Comparison of ENCODE assay signal across 12 mouse cellular contexts in the genomic region with DNA sequence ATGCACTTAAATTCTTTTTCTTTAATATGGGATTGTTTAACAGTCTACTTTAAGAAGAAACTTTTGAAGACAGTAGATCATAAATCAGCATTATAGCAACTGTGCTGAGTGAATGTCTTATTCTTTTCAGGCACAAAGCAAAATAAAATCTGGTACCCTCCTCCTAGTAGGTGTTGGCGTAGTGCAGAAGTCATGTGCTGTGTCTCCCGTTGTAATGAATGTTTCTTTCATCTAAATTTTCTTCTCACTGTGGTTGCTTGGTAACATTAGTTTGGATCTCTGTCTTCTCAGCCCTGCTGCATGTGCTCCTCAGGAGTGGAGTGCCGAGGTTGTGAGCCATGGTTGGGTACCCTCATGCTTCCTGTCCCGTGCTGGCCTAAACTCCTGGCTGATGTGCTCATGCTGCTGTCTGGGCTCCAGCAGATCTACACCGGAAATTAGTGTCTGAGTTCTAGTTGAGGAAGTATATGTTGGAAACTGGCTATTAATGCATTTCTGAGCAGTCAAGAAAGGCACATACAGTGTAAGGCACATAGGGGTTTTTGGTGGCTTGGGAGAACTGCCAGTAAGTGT.
DNase-seq lines count a peak whose midpoint lies in the region; ATAC-seq lines count a peak whose summit lies in the region.
"Had no signal": no experiment of that assay in that cellular context is flagged by ENCODE, and none has a peak within 500 bp of the region (broad histone marks: within the 10 kb centered on the region; RNA-seq: fewer than 3 reads in every experiment).

No protein-coding gene starts in this region.

- no peak overlapping the region for H3K4me3 ChIP-seq in heart, embryonic 14.5 days (ENCODE audit: control insufficient read depth in 1 of 2, insufficient read depth in 1 of 2, low read depth in 1 of 2, low read length in 2 of 2)
- H3K4me3 ChIP-seq in liver, embryonic 16.5 days (ENCODE audit: low read depth, low read length): no peak overlapping the region
- H3K4me3 ChIP-seq in liver, embryonic 11.5 days (ENCODE audit: low read depth, low read length): no peak overlapping the region
- no peak overlapping the region for H3K4me3 ChIP-seq in brown adipose tissue, adult 24 weeks (ENCODE audit: insufficient read depth, low read depth, low read length)

- no peak for DNase-seq in heart, postnatal 25 days (ENCODE audit: low spot score)
- no peak for DNase-seq in liver, embryonic 11.5 days (ENCODE audit: low spot score)
- DNase-seq in lung, postnatal 4 days: peak; percentile 38 to 66
- no peak for DNase-seq in ovary, postnatal 36 days (ENCODE audit: low spot score)
- no peak for DNase-seq in right cerebral cortex, adult 2 months (ENCODE audit: low spot score in 2 of 2)
- DNase-seq: cerebellum, adult 8-10 months; kidney, postnatal 25 days; right cerebral cortex, postnatal 25 days had no signal

- 51% methylated on average over 5 of the region's 5 CpGs for WGBS in heart, embryonic 14.5 days
- WGBS in liver, embryonic 16.5 days (ENCODE audit: insufficient replicate concordance): 54% methylated on average over 5 of the region's 5 CpGs
- 70% methylated on average over 5 of the region's 5 CpGs for WGBS in liver, embryonic 11.5 days

- H3K9ac ChIP-seq in heart, embryonic 14.5 days (ENCODE audit: low read length): peak overlapping the region; percentile 14; the same call in 1 of the 2 replicates
- H3K9ac ChIP-seq in liver, embryonic 16.5 days (ENCODE audit: low read depth, low read length): no peak overlapping the region
- no peak overlapping the region for H3K9ac ChIP-seq in liver, embryonic 11.5 days (ENCODE audit: low read depth, low read length)

- peak overlapping the region; percentile 21 to 72 for H3K27ac ChIP-seq in heart, embryonic 14.5 days (replicated peaks in 1 of 2; ENCODE audit: control insufficient read depth in 1 of 2, insufficient read depth in 1 of 2, low read depth in 2 of 2, low read length in 2 of 2)
- no peak overlapping the region for H3K27ac ChIP-seq in liver, embryonic 16.5 days (ENCODE audit: low read length)
- no peak overlapping the region for H3K27ac ChIP-seq in liver, embryonic 11.5 days (ENCODE audit: low read depth, low read length)
- 0 out of 2 replicates have a peak overlapping the region, but pooled peaks have one; percentile 2 for H3K27ac ChIP-seq in brown adipose tissue, adult 24 weeks (replicated peaks; ENCODE audit: low read depth, low read length)

- no peaks in the 10 kb centered on the region for H3K27me3 ChIP-seq in heart, embryonic 14.5 days (ENCODE audit: control insufficient read depth, insufficient read depth, low read length)
- no peaks in the 10 kb centered on the region for H3K27me3 ChIP-seq in liver, embryonic 16.5 days (ENCODE audit: control insufficient read depth, insufficient read depth, low read depth, low read length)
- H3K27me3 ChIP-seq in liver, embryonic 11.5 days (replicated peaks; ENCODE audit: control insufficient read depth, insufficient read depth, low read length): no peaks in the 10 kb centered on the region
- H3K27me3 ChIP-seq: megakaryocyte, embryonic 14.5 days had no signal

- no peak for ATAC-seq in heart, embryonic 14.5 days (ENCODE audit: insufficient number of reproducible peaks, insufficient read depth, low FRiP score, low read depth)
- ATAC-seq in liver, embryonic 16.5 days (ENCODE audit: low read depth): peak; percentile 24; the same call in 1 of the 2 replicates
- ATAC-seq in liver, embryonic 11.5 days (replicated peaks; ENCODE audit: low FRiP score): no peak; the same call in 1 of the 2 replicates

- peaks cover 22% of the 10 kb centered on the region for H3K36me3 ChIP-seq in heart, embryonic 14.5 days (ENCODE audit: control insufficient read depth, insufficient read depth, low read length)
- no peaks in the 10 kb centered on the region for H3K36me3 ChIP-seq in liver, embryonic 16.5 days (ENCODE audit: control insufficient read depth, insufficient read depth)
- peaks cover 4% of the 10 kb centered on the region; the same call in 1 of the 2 replicates for H3K36me3 ChIP-seq in liver, embryonic 11.5 days (ENCODE audit: control insufficient read depth, insufficient read depth, low read length)

- intact Hi-C loops in heart, postnatal 25 days (cut with DNase I): no loop called here

- H3K4me2 ChIP-seq in heart, embryonic 14.5 days (ENCODE audit: low read length): no peak overlapping the region
- H3K4me2 ChIP-seq in liver, embryonic 16.5 days (ENCODE audit: low read depth, low read length): no peak overlapping the region
- H3K4me2 ChIP-seq in liver, embryonic 11.5 days: no peak overlapping the region

- no peaks in the 10 kb centered on the region for H3K9me3 ChIP-seq in heart, embryonic 14.5 days (ENCODE audit: control insufficient read depth, low read length)
- H3K9me3 ChIP-seq in liver, embryonic 16.5 days (replicated peaks; ENCODE audit: control insufficient read depth, low read length): no peaks in the 10 kb centered on the region
- H3K9me3 ChIP-seq in liver, embryonic 11.5 days (ENCODE audit: control insufficient read depth, low read length): no peaks in the 10 kb centered on the region
- H3K9me3 ChIP-seq: megakaryocyte, embryonic 14.5 days had no signal

- H3K4me1 ChIP-seq in heart, embryonic 14.5 days (ENCODE audit: control insufficient read depth in 2 of 2, insufficient read depth in 2 of 2, low read length in 2 of 2): peaks cover 12 to 41% of the 10 kb centered on the region in 2 experiments
- H3K4me1 ChIP-seq in liver, embryonic 16.5 days (ENCODE audit: control insufficient read depth, low read depth, low read length): no peaks in the 10 kb centered on the region
- peaks cover 3% of the 10 kb centered on the region for H3K4me1 ChIP-seq in liver, embryonic 11.5 days (replicated peaks; ENCODE audit: control insufficient read depth, insufficient read depth, low read length)
- peaks cover 11% of the 10 kb centered on the region for H3K4me1 ChIP-seq in brown adipose tissue, adult 24 weeks (ENCODE audit: control insufficient read depth, insufficient read depth, insufficient read length, low read length)

Comparison
In these comparisons a context has a peak if more than half of its experiments do, and no peak if none do; other contexts are left out.
1. H3K27ac ChIP-seq: peak in heart, embryonic 14.5 days (2 of 2) and brown adipose tissue, adult 24 weeks (single experiment); none in liver, embryonic 16.5 days (single experiment) and liver, embryonic 11.5 days (single experiment).
2. DNase-seq: peak in lung, postnatal 4 days (2 of 2); none in heart, postnatal 25 days (single experiment), liver, embryonic 11.5 days (single experiment), ovary, postnatal 36 days (single experiment) and right cerebral cortex, adult 2 months (0 of 2).